Mouse (Mus musculus) CH12.LX (cell line): Measurements from ENCODE around the gene Sele. TPM values are rescaled to one million over a fixed set of nuclear protein-coding genes. Genes with fewer than 3 reads are reported as not detected.

Experiments used
- DNase-seq: peaks from one replicate; pipeline ENCODE4 v3.0.0-alpha.2; 2013; ENCODE audit errors: extremely low read depth
- H3K27ac ChIP-seq: 2 replicates; pipeline ENCODE4 v1.5.1; 2012; ENCODE audit warnings: low read depth, mild to moderate bottlenecking, control low read depth, moderate library complexity; ENCODE audit not compliant: insufficient read depth
- H3K27me3 ChIP-seq: replicated peaks from 2 replicates; pipeline ENCODE3; 2012; ENCODE audit warnings: inconsistent platforms
- H3K36me3 ChIP-seq, 2 experiments: replicated peaks in 1 of 2; 2 replicates each; pipeline versions ENCODE3 to v1.6.1; 2012; ENCODE audit warnings: inconsistent platforms in 1 of 2, low read length in 1 of 2, mild to moderate bottlenecking in 1 of 2, mixed read lengths in 1 of 2, moderate library complexity in 1 of 2; ENCODE audit not compliant: control insufficient read depth in 1 of 2, insufficient read depth in 1 of 2
- H3K4me1 ChIP-seq, 2 experiments: 2 replicates each; pipeline ENCODE4 v1.6.1; 2012; ENCODE audit warnings: inconsistent platforms in 1 of 2, moderate library complexity in 1 of 2; ENCODE audit not compliant: insufficient read depth in 2 of 2, control insufficient read depth in 1 of 2
- H3K4me2 ChIP-seq: 2 replicates; pipeline ENCODE4 v1.6.1; 2012; ENCODE audit warnings: low read depth, mild to moderate bottlenecking, control low read depth; ENCODE audit not compliant: poor library complexity, insufficient read depth, severe bottlenecking
- H3K4me3 ChIP-seq, 3 experiments: fragments of 150-350 bp in 1 of 3; sonication (generic) in 1 of 3; replicated peaks in 1 of 3; 2 replicates each; pipeline versions ENCODE3 to v1.5.1; 2011 to 2012; ENCODE audit warnings: low read depth in 2 of 3, low read length in 2 of 3, mild to moderate bottlenecking in 2 of 3, moderate library complexity in 2 of 3, control low read depth in 1 of 3, improper control_type of control experiment in 1 of 3, inconsistent platforms in 1 of 3, mixed read lengths in 1 of 3; ENCODE audit not compliant: poor library complexity in 1 of 3
- H3K79me2 ChIP-seq: replicated peaks from 2 replicates; pipeline ENCODE4 v1.6.1; 2012; ENCODE audit warnings: mild to moderate bottlenecking, moderate library complexity; ENCODE audit not compliant: control insufficient read depth, poor library complexity, insufficient read depth, severe bottlenecking; ENCODE audit errors: extremely low read depth
- H3K9ac ChIP-seq: 2 replicates; pipeline ENCODE4 v1.6.1; 2012; ENCODE audit warnings: low read depth, mild to moderate bottlenecking, control low read depth, moderate library complexity; ENCODE audit not compliant: insufficient read depth
- H3K9me3 ChIP-seq: replicated peaks from 2 replicates; pipeline ENCODE3; 2012; ENCODE audit warnings: low read length, inconsistent platforms, mixed read lengths
- BHLHE40 ChIP-seq: IDR thresholded peaks from 2 replicates; pipeline ENCODE4 v1.6.1; 2011; ENCODE audit warnings: mild to moderate bottlenecking, low read depth, low read length, improper control_type of control experiment
- CHD1 ChIP-seq: IDR thresholded peaks from 2 replicates; pipeline ENCODE4 v1.6.1; 2012; ENCODE audit warnings: low read depth, low read length, improper control_type of control experiment, inconsistent platforms
- CHD2 ChIP-seq: IDR thresholded peaks from 2 replicates; pipeline ENCODE4 v1.6.1; 2011; ENCODE audit warnings: low read length, improper control_type of control experiment
- E2F4 ChIP-seq: IDR thresholded peaks from 2 replicates; pipeline ENCODE4 v1.6.1; 2011; ENCODE audit warnings: low read depth, low read length, improper control_type of control experiment; ENCODE audit not compliant: insufficient replicate concordance
- ELF1 ChIP-seq: IDR thresholded peaks from 2 replicates; pipeline ENCODE4 v1.6.1; 2014; ENCODE audit warnings: low read depth, mild to moderate bottlenecking, inconsistent platforms, low read length, improper control_type of control experiment
- EP300 ChIP-seq: IDR thresholded peaks from 2 replicates; pipeline ENCODE4 v1.6.1; 2011; ENCODE audit warnings: low read length, improper control_type of control experiment
- GABPA ChIP-seq: IDR thresholded peaks from 2 replicates; pipeline ENCODE4 v1.6.1; 2012; ENCODE audit warnings: low read depth, low read length, improper control_type of control experiment, inconsistent platforms; ENCODE audit not compliant: insufficient replicate concordance
- HCFC1 ChIP-seq: IDR thresholded peaks from 2 replicates; pipeline ENCODE4 v1.6.1; 2012; ENCODE audit warnings: low read depth, mild to moderate bottlenecking, inconsistent platforms, low read length, improper control_type of control experiment
- JUN ChIP-seq: IDR thresholded peaks from 2 replicates; pipeline ENCODE4 v1.6.1; 2011; ENCODE audit warnings: low read depth, mild to moderate bottlenecking, low read length, improper control_type of control experiment, moderate library complexity; ENCODE audit not compliant: insufficient read depth
- JUND ChIP-seq: conservative IDR thresholded peaks from 2 replicates; pipeline ENCODE4 v1.6.1; 2011; ENCODE audit warnings: low read depth, low read length, improper control_type of control experiment
- KAT2A ChIP-seq: IDR thresholded peaks from 2 replicates; pipeline ENCODE4 v1.6.1; 2012; ENCODE audit warnings: low read length, improper control_type of control experiment, inconsistent platforms; ENCODE audit not compliant: insufficient replicate concordance
- MAFK ChIP-seq: IDR thresholded peaks from 2 replicates; pipeline ENCODE4 v1.6.1; 2011; ENCODE audit warnings: low read length, improper control_type of control experiment; ENCODE audit not compliant: insufficient replicate concordance
- MAZ ChIP-seq: IDR thresholded peaks from 2 replicates; pipeline ENCODE4 v1.6.1; 2012; ENCODE audit warnings: low read depth, mild to moderate bottlenecking, inconsistent platforms, low read length, improper control_type of control experiment, moderate library complexity
- MEF2A ChIP-seq: IDR thresholded peaks from 2 replicates; pipeline ENCODE4 v1.6.1; 2014; ENCODE audit warnings: low read depth, mild to moderate bottlenecking, inconsistent platforms, low read length, improper control_type of control experiment, borderline replicate concordance
- MXI1 ChIP-seq: IDR thresholded peaks from 2 replicates; pipeline ENCODE4 v1.6.1; 2011; ENCODE audit warnings: mild to moderate bottlenecking, low read depth, low read length, improper control_type of control experiment
- NRF1 ChIP-seq: IDR thresholded peaks from 2 replicates; pipeline ENCODE4 v1.6.1; 2014; ENCODE audit warnings: low read depth, mild to moderate bottlenecking, inconsistent platforms, low read length, improper control_type of control experiment, moderate library complexity
- PAX5 ChIP-seq: IDR thresholded peaks from 2 replicates; pipeline ENCODE4 v1.6.1; 2012; ENCODE audit warnings: low read length, inconsistent platforms, mixed read lengths
- POLR2A ChIP-seq: IDR thresholded peaks from 2 replicates; pipeline ENCODE4 v1.6.1; 2011; ENCODE audit warnings: low read depth, mild to moderate bottlenecking, improper control_type of control experiment, low read length
- RAD21 ChIP-seq: IDR thresholded peaks from 2 replicates; pipeline ENCODE4 v1.6.1; 2011; ENCODE audit warnings: low read depth, mild to moderate bottlenecking, low read length, improper control_type of control experiment, moderate library complexity
- SIN3A ChIP-seq: IDR thresholded peaks from 2 replicates; pipeline ENCODE4 v1.6.1; 2012; ENCODE audit warnings: low read length, improper control_type of control experiment, inconsistent platforms
- SMC3 ChIP-seq: IDR thresholded peaks from 2 replicates; pipeline ENCODE4 v1.6.1; 2011; ENCODE audit warnings: low read depth, low read length, improper control_type of control experiment
- TBP ChIP-seq: conservative IDR thresholded peaks from 2 replicates; pipeline ENCODE4 v1.6.1; 2011; ENCODE audit warnings: low read depth, low read length, improper control_type of control experiment
- TCF12 ChIP-seq: IDR thresholded peaks from 2 replicates; pipeline ENCODE4 v1.6.1; 2014; ENCODE audit warnings: low read depth, mild to moderate bottlenecking, inconsistent platforms, low read length, improper control_type of control experiment
- UBTF ChIP-seq: IDR thresholded peaks from 2 replicates; pipeline ENCODE4 v1.6.1; 2012; ENCODE audit warnings: low read depth, mild to moderate bottlenecking, inconsistent platforms, low read length, improper control_type of control experiment, moderate library complexity
- ZKSCAN1 ChIP-seq: IDR thresholded peaks from 2 replicates; pipeline ENCODE4 v1.6.1; 2012; ENCODE audit warnings: low read depth, inconsistent platforms, low read length, improper control_type of control experiment, borderline replicate concordance
- ZMIZ1 ChIP-seq: IDR thresholded peaks from 2 replicates; pipeline ENCODE4 v1.6.1; 2012; ENCODE audit warnings: low read depth, mild to moderate bottlenecking, inconsistent platforms, low read length, improper control_type of control experiment
- dilution Hi-C: fragments of 300-500 bp; cut with MboI; formaldehyde crosslinking; loops from 2 replicates; pipeline ENCODE4 v1.14.3; 2020; ENCODE audit warnings: low sequenced_read_pairs; ENCODE audit not compliant: extremely low pct_unique_long_range_greater_than_20kb, extremely low pct_ligation_motif_present
- in situ Hi-C: fragments of 300-500 bp; cut with MboI; formaldehyde crosslinking; loops from 3 replicates; pipeline ENCODE4 v1.14.3; 2019; ENCODE audit warnings: low sequenced_read_pairs, low pct_ligation_motif_present, low pct_unique_long_range_greater_than_20kb, mixed read lengths
- polyA plus RNA-seq: library from polyadenylated mRNA; unstranded; fragments of >175 nt; gene quantifications from 2 replicates; pipeline ENCODE4 v1.2.1, GENCODE M21; 2012; ENCODE audit warnings: low read depth; ENCODE audit not compliant: insufficient read length
- total RNA-seq, 2 experiments: library from RNA; depleted of rRNA; stranded (reverse); fragments of 300-350 nt in 1 of 2; fragments of >200 nt in 1 of 2; gene quantifications; 2 replicates each; pipeline ENCODE4 v1.2.3; 2012 to 2014

Gene Sele
- total and polyA plus RNA-seq, 3 experiments = not detected

GRCm38 (mm10) chr1:164072001-164072400 lies 24.0 kb downstream of the Sele start:
- no peaks in the 10 kb centered on the region for H3K36me3 ChIP-seq
- no peak for DNase-seq
- TF ChIP-seq BHLHE40 (no peak), EP300 (no peak), KAT2A (no peak), POLR2A (no peak), ZKSCAN1 (no peak), SIN3A (no peak), TCF12 (no peak), CHD1 (no peak), JUN (no peak), CHD2 (no peak), MAFK (no peak), E2F4 (no peak), RAD21 (no peak), MXI1 (no peak), PAX5 (no peak), TBP (no peak), ELF1 (no peak)
- no peak overlapping the region for H3K27ac ChIP-seq
- H3K4me3 ChIP-seq = no peak overlapping the region
- H3K4me1 ChIP-seq = peaks cover 0 to 60% of the 10 kb centered on the region in 2 experiments; a peak in 2 of 4 replicates
- H3K4me2 ChIP-seq = no peak overlapping the region
- in situ Hi-C loops = no loop called here
- H3K27me3 ChIP-seq = no peaks in the 10 kb centered on the region
- H3K9me3 ChIP-seq = no peaks in the 10 kb centered on the region
- dilution Hi-C loops = no loop called here
- no peaks in the 10 kb centered on the region for H3K79me2 ChIP-seq
- H3K9ac ChIP-seq = no peak overlapping the region

- no peak overlapping the region for H3K9ac ChIP-seq
Measured at GRCm38 (mm10) chr1:164073091-164073490, 25.1 kb downstream of the Sele start.

More at GRCm38 (mm10) chr1:164073091-164073490, 25.1 kb downstream of the Sele start:
- in situ Hi-C loops = no loop called here
- Histone ChIP-seq H3K36me3 (no peaks in the 10 kb centered on the region), H3K27me3 (no peaks in the 10 kb centered on the region), H3K79me2 (no peaks in the 10 kb centered on the region), H3K4me3 (no peak overlapping the region), H3K4me1 (peaks cover 0 to 71% of the 10 kb centered on the region in 2 experiments; a peak in 2 of 4 replicates), H3K27ac (no peak overlapping the region), H3K9me3 (no peaks in the 10 kb centered on the region)
- dilution Hi-C loops = no loop called here
- DNase-seq = no peak
- TF ChIP-seq RAD21 (no peak), ELF1 (no peak), MEF2A (no peak), UBTF (no peak), E2F4 (no peak), MAFK (no peak), MAZ (no peak), ZMIZ1 (no peak), ZKSCAN1 (no peak), HCFC1 (no peak), NRF1 (no peak), CHD1 (no peak), GABPA (no peak), SMC3 (no peak), SIN3A (no peak), JUND (no peak), BHLHE40 (no peak), EP300 (no peak), MXI1 (no peak)
- TF ChIP-seq, all 38 proteins: peak for 0
- H3K4me2 ChIP-seq = no peak overlapping the region
